Mouse (Mus musculus): ENCODE data around the gene Ndel1. TPM values are rescaled to one million over a fixed set of nuclear protein-coding genes. Genes with fewer than 3 reads are reported as not detected.

The Ndel1 gene
- polyA plus RNA-seq (2012; fragmentation: generic; extraction: Trizol) = 27.9 TPM
- long read RNA-seq, experiment 1, transcript Ndel1-201 (9 exons, 2,382 nt) = major isoform, 40 of 71 reads
- long read RNA-seq, experiment 1, partial matches to known transcripts = 2 of 71 reads
- long read RNA-seq, experiment 1, other reads (novel, unspliced or antisense) = 28 of 71 reads
- long read RNA-seq, experiment 2, transcript Ndel1-201 (9 exons, 2,382 nt) = major isoform, 196 of 375 reads
- long read RNA-seq, experiment 2, partial matches to known transcripts = 7 of 375 reads
- long read RNA-seq, experiment 2, other reads (novel, unspliced or antisense) = 172 of 375 reads

- H3K4me3 ChIP-seq (ENCODE audit: insufficient read depth, poor library complexity, severe bottlenecking) = no peak within 1 kb of the TSS
- H3K27me3 ChIP-seq (ENCODE audit: control insufficient read depth, insufficient read depth, insufficient read length) = no peaks in the 10 kb centered on the region
- H3ac ChIP-seq (ENCODE audit: control insufficient read depth, insufficient read length, low read depth) = no peak within 1 kb of the TSS
- no peaks in the 10 kb centered on the region for H3K79me2 ChIP-seq (ENCODE audit: control insufficient read depth, insufficient read depth)
- H3K79me3 ChIP-seq (ENCODE audit: low read depth) = no peaks in the 10 kb centered on the region
- TF ChIP-seq CEBPB (IDR thresholded peaks at IDR 0.05; ENCODE audit: low read depth) = peak; percentile 89
- TF ChIP-seq FOSL1 (IDR thresholded peaks at IDR 0.05; ENCODE audit: insufficient read depth, low read length, poor library complexity, severe bottlenecking) = no peak
- H3K36me3 ChIP-seq (ENCODE audit: control insufficient read depth, insufficient read depth) = no peaks in the 10 kb centered on the region
These were observed at the start of gene Ndel1 for GRCm38 (mm10) chr11:68871748-68872147. Gene Ndel1, minus strand, starts transcription at chr11:68871858.

DNA sequence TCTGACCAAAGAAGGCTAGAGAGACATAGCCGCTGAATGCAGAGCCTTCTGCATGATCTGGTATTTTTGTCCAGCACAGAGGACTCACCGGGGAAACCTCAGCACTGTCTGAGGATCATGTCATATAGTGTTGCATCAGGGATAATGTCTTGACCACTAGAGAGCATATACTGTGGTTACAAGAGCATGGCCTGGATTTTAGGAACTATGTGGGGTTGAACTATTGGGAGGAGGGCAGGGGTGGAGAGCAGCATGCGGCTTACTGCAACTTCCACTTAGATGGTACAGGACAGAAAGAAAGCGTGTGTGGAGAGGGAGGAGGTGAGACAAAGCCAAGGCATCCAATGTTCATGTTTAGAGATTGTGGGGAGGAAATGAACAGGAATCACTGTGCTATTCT is 42.9 kb upstream of the Ndel1 start:
- TF ChIP-seq MYOG (IDR thresholded peaks at IDR 0.05; ENCODE audit: control insufficient read depth, extremely low read depth, insufficient read length) = no peak
- no peak for TF ChIP-seq CEBPB (IDR thresholded peaks at IDR 0.05; ENCODE audit: low read depth)
- no peak for TF ChIP-seq MYOD1 (IDR thresholded peaks at IDR 0.05; ENCODE audit: control insufficient read depth, insufficient read length, low read depth)
- TF ChIP-seq FOSL1 (IDR thresholded peaks at IDR 0.05; ENCODE audit: insufficient read depth, low read length, poor library complexity, severe bottlenecking) = no peak
- TF ChIP-seq USF1 (IDR thresholded peaks at IDR 0.05; ENCODE audit: low read depth) = no peak
- no peak for TF ChIP-seq CTCF (IDR thresholded peaks at IDR 0.05; ENCODE audit: control insufficient read depth, insufficient read depth, insufficient read length)
- no peak for TF ChIP-seq MAX (IDR thresholded peaks at IDR 0.05)

DNA sequence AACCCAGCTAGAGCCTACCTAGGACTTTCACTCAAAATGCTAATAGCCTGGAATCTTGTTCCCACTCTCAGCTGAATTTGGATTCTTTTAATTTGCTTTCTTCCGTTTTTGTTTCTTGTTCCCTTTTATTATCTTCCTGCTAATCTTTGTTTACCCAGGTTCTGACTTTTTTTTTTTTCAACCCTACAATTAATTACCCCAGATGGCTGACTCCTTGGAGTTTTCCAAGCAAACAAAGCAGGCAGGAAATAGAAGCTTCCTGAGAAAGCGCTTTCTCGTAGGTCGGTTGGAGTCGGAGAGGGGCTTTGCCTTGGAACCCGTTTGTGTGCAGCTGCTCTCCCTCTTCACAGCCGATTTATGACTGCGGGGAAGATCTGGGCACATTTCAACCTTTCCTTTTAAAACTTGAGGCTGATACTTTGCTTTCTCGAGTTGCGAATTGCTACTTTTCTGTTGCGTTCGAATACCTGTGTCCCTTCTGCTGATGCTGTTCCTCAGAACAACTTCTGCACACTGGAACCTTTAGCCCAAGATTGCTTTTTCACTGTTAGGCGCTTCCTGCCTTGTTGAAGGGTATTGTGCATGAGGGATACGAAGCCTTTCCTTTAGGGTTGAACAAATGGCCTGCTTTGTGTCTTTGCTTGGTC is 40.0 kb upstream of the Ndel1 start:
- no peaks in the 10 kb centered on the region for H3K79me3 ChIP-seq (ENCODE audit: low read depth)
- H3K36me3 ChIP-seq (ENCODE audit: control insufficient read depth, insufficient read depth) = no peaks in the 10 kb centered on the region
- H3K79me2 ChIP-seq (ENCODE audit: control insufficient read depth, insufficient read depth) = no peaks in the 10 kb centered on the region
- H3K4me3 ChIP-seq (ENCODE audit: insufficient read depth, poor library complexity, severe bottlenecking) = no peak overlapping the region
- H3K27me3 ChIP-seq (ENCODE audit: control insufficient read depth, insufficient read depth, insufficient read length) = no peaks in the 10 kb centered on the region
- TF ChIP-seq MAX (IDR thresholded peaks at IDR 0.05) = no peak
- no peak for TF ChIP-seq CEBPB (IDR thresholded peaks at IDR 0.05; ENCODE audit: low read depth)
- TF ChIP-seq FOSL1 (IDR thresholded peaks at IDR 0.05; ENCODE audit: insufficient read depth, low read length, poor library complexity, severe bottlenecking) = no peak
- TF ChIP-seq CTCF (IDR thresholded peaks at IDR 0.05; ENCODE audit: control insufficient read depth, insufficient read depth, insufficient read length) = no peak
- no peak for TF ChIP-seq USF1 (IDR thresholded peaks at IDR 0.05; ENCODE audit: low read depth)
- TF ChIP-seq MYOD1 (IDR thresholded peaks at IDR 0.05; ENCODE audit: control insufficient read depth, insufficient read length, low read depth) = no peak
- no peak for TF ChIP-seq MYOG (IDR thresholded peaks at IDR 0.05; ENCODE audit: control insufficient read depth, extremely low read depth, insufficient read length)
- H3ac ChIP-seq (ENCODE audit: control insufficient read depth, insufficient read length, low read depth) = no peak overlapping the region

More for the DNA sequence above, 42.9 kb upstream of the Ndel1 start:
- Histone ChIP-seq H3K79me3 (ENCODE audit: low read depth) (no peaks in the 10 kb centered on the region), H3K79me2 (ENCODE audit: control insufficient read depth, insufficient read depth) (no peaks in the 10 kb centered on the region), H3ac (ENCODE audit: control insufficient read depth, insufficient read length, low read depth) (no peak overlapping the region), H3K27me3 (ENCODE audit: control insufficient read depth, insufficient read depth, insufficient read length) (no peaks in the 10 kb centered on the region), H3K36me3 (ENCODE audit: control insufficient read depth, insufficient read depth) (no peaks in the 10 kb centered on the region), H3K4me3 (ENCODE audit: insufficient read depth, poor library complexity, severe bottlenecking) (no peak overlapping the region)

DNA sequence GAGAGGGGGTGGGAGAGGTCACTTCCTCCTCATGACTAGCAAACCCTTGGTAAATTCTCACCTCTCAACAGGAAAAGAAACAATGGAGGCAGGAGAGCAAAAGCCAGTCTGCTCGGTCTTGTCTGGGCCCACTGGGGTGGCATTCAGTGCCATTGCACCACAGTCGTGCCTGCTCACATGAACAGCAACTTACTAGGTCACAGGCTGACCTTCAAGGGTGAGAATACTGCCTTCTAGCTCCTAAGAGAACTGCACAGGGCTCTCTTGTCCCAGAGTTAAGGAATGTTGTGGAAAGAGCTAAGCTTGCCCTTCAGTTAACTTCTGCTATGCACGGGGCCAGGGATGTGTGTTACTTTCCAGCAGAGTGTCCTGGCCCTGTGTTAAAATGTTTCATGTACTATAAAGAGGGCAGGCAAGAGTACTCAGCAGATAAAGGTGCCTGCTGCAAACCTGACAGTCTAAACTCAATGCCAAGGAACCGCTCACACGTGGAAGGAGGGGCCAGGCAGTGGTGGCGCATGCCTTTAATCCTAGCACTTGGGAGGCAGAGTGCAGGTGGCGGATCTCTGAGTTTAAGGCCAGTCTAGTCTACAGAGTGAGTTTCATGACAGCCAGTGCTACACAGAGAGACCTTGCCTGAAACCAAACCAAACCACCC is 37.3 kb upstream of the Ndel1 start:
- Histone ChIP-seq H3K79me3 (ENCODE audit: low read depth) (peaks cover 1% of the 10 kb centered on the region), H3ac (ENCODE audit: control insufficient read depth, insufficient read length, low read depth) (no peak overlapping the region), H3K79me2 (ENCODE audit: control insufficient read depth, insufficient read depth) (peaks cover 6% of the 10 kb centered on the region), H3K4me3 (ENCODE audit: insufficient read depth, poor library complexity, severe bottlenecking) (no peak overlapping the region), H3K36me3 (ENCODE audit: control insufficient read depth, insufficient read depth) (peaks cover 12% of the 10 kb centered on the region), H3K27me3 (ENCODE audit: control insufficient read depth, insufficient read depth, insufficient read length) (no peaks in the 10 kb centered on the region)
- TF ChIP-seq FOSL1 (IDR thresholded peaks at IDR 0.05; ENCODE audit: insufficient read depth, low read length, poor library complexity, severe bottlenecking) (no peak), MYOG (IDR thresholded peaks at IDR 0.05; ENCODE audit: control insufficient read depth, extremely low read depth, insufficient read length) (no peak), USF1 (IDR thresholded peaks at IDR 0.05; ENCODE audit: low read depth) (no peak), MYOD1 (IDR thresholded peaks at IDR 0.05; ENCODE audit: control insufficient read depth, insufficient read length, low read depth) (no peak), MAX (IDR thresholded peaks at IDR 0.05) (no peak), CEBPB (IDR thresholded peaks at IDR 0.05; ENCODE audit: low read depth) (no peak), CTCF (IDR thresholded peaks at IDR 0.05; ENCODE audit: control insufficient read depth, insufficient read depth, insufficient read length) (no peak)

GRCm38 (mm10) chr11:68907251-68907650 is 35.6 kb upstream of the Ndel1 start:
- peaks cover 22% of the 10 kb centered on the region for H3K36me3 ChIP-seq (ENCODE audit: control insufficient read depth, insufficient read depth)
- no peak overlapping the region for H3ac ChIP-seq (ENCODE audit: control insufficient read depth, insufficient read length, low read depth)
- no peak overlapping the region for H3K4me3 ChIP-seq (ENCODE audit: insufficient read depth, poor library complexity, severe bottlenecking)
- peaks cover 16% of the 10 kb centered on the region for H3K79me2 ChIP-seq (ENCODE audit: control insufficient read depth, insufficient read depth)
- no peak for TF ChIP-seq FOSL1 (IDR thresholded peaks at IDR 0.05; ENCODE audit: insufficient read depth, low read length, poor library complexity, severe bottlenecking)
- TF ChIP-seq USF1 (IDR thresholded peaks at IDR 0.05; ENCODE audit: low read depth) = no peak
- no peak for TF ChIP-seq MYOG (IDR thresholded peaks at IDR 0.05; ENCODE audit: control insufficient read depth, extremely low read depth, insufficient read length)
- no peak for TF ChIP-seq MAX (IDR thresholded peaks at IDR 0.05)
- no peaks in the 10 kb centered on the region for H3K27me3 ChIP-seq (ENCODE audit: control insufficient read depth, insufficient read depth, insufficient read length)
- H3K79me3 ChIP-seq (ENCODE audit: low read depth) = peaks cover 8% of the 10 kb centered on the region

Data from C2C12 (cell line).